Mouse (Mus musculus) A20 (cell line): ENCODE data around the gene Fam76a.

Experiments used
- DNase-seq: peaks from one replicate; pipeline ENCODE4 v3.0.0-alpha.2; 2011; ENCODE audit warnings: low read depth, low spot score

The Fam76a gene

DNA sequence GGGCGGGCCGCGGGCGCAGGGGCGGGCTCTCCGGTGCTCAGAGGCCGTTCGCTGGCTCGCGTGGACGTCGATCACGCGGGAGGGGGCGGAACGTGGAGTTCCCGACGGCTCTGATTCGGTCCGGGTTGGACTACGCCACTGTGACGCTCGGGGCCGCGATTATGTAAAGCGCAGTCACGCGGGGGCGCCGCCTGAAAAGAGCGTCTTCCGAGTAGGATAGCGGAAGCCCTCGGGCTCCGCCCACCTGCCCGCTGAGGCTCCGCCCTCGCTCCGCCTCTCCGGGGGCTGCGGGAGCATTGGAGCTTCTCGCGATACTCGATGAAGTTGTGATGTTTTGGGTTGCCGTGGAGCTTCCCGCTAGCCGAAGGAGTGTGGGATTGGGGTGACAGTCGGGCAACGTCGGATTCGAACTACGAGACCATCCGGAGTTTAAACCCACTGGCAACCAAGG lies at the start of gene Fam76a:
TSS of gene Fam76a (minus strand) at position 1 of the 451 bp plus-strand sequence.
- DNase-seq = peak; percentile 100

DNA sequence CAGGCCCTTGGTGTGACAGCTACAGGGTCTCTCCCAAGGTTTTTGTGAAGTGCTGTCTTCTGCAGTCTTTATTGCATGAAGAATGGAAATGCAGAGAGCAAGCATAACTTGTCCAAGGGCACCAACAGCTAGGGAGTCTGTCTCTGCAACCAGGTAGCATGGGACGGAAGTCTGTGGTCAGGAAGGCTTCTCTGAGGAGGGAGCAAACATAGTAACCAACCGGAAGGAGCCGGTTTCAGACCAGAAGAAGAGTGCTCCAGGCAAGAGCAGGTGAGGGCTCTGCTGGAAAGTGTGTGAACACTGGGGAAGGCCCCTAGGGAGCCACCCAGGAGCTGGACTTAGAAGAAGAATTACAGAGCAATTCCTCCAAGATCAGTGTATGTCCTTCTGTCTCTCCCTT lies 49.7 kb upstream of the Fam76a start:
- no peak for DNase-seq

DNA sequence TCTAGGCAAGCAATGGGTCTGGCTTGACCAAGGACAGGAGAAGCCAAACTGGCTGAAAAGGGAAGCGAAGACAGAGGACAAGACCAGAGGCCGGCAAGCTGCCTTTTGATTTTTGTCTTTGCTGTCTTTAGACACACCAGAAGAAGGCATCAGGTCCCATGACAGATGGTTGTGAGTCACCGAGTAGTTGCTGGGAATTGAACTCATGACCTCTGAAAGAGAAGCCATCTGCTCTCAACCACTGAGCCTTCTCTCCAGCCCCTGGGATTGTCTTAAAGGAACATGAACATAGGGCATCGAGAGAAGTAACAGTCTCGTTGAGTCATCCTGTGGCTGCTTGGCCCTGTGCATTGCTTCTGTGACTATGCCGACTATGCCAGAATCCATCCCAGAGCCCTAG lies 49.2 kb upstream of the Fam76a start:
- DNase-seq = no peak

DNA sequence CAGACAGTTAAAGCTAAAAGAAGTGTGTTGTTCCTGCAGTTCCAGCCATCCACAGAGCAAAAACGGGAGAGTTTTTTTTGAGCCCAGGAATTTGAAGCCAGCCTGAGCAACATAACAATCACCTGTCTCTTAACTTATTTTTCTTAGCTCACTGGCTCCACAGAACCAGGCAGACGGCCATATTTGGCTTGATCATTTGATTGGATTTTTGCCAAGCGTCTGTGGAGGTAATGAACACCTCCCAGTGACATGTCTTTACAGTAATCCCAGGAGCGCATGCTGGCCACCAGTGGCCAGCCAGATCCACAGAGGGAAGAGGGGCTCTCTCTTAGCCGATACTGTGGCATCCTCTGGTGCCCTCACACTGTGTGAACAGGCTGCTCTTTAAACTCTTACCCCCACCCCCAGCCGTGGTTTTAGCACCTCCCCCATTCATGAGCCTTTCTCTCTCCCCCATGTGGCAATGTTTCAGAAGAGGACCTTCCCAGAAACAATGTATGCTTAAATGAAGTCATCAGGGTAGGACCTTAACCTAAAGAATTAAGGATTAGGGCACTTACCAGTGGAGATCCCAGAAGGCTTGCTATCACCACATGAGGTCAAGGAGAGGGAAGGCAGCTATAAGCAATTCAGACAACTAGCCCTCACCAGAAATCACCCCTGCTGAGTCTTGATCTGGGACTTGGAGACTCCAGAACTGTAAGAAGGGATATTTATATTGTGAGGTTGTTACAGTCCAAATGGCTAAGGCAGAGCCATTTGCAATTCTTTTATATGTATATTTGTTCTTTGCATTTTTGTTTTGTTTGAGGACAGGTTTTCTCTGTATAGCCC lies 46.0 kb upstream of the Fam76a start:
- no peak for DNase-seq

DNA sequence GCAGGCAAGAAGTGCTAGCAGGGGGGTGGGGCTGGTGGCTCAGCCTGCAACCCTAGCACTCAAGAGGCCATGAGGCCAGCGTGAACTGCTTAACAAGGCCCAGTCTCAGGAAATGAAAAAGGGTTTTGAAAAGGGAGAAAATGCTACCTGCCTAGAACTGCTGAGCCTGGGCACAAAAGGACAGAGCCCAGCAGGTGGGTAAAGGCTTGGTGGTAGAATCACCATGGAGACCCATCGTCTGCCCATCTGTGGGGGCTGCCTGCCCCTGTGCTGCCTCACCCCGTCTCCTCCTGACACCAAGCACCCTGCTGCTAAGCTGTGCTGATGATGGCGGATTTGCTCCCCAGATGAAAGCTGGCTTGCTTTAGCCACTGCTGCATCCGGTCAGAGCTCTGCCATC lies 42.1 kb upstream of the Fam76a start:
- DNase-seq = no peak

DNA sequence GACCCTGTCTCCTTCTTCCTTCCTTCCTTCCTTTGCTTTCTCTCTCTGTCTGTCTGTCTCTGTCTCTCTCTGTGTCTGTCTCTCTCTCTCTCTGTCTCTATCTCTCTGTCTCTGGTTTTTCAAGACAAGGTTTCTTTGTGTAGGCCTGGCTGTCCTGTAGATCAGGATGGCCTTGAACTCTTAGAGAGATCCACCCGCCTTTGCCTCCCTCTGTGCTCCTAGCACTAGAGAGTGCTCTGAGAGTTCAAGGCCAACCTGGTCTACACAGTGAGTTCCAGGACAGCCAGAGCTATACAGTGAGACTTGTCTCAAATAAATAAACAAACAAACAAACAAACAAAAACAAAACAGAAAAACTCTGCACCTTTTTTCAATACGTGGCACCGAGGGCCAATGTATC lies 41.7 kb upstream of the Fam76a start:
- DNase-seq = no peak

DNA sequence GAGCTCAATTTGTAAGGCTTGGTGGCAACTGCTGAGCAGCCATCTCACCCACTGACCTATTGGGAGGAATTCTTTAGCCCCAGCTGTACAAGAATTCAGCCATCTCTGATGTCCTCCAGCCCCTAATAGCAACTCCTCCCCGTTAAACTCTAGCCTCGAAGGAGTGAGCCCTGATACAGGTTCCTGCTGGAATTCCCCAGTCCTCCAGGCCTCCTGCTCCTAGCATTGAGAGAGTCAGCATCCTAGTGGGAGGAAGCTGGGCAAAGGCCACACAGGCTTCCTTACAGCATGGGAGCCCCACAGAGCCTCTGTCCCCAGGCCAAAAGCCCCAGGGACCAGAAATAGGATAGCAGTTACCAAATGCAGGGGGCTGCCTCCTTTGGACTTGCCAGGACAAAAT lies 41.1 kb upstream of the Fam76a start:
- DNase-seq = no peak

DNA sequence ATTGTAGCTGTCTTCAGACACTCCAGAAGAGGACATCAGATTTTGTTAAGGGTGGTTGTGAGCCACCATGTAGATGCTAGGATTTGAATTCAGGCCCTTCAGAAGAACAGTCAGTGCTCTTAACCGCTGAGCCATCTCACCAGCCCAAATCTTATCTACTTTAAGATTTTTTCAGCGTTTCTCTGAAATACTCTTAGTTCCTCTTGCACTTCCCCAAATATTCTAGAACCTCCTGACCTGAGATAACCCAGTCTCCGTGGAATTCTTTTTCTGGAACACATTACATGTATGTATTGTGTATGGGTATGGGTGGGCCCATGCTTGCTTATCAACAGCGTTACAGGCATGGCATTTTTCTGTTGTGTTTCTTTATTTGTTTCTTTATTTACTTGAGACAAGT lies 40.3 kb upstream of the Fam76a start:
- DNase-seq = no peak

DNA sequence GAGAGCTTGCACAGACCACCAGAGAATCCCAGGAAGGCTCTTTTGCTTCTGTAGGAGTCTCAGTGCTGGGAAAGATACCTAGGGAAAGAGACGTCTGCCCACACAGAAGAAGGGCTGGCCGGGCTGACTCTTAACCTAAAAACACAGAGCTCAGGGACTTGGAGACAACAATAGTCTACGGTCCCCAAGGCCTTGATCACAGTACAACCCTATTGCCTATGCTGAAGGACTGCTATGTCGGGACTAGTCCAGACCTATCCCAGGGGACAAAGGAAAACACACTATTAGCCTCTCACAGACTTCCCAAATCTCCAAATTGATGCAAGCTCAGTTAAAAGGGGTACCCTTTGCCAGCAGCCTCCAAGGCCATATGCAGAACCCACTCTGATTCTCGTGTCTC lies 39.5 kb upstream of the Fam76a start:
- no peak for DNase-seq

DNA sequence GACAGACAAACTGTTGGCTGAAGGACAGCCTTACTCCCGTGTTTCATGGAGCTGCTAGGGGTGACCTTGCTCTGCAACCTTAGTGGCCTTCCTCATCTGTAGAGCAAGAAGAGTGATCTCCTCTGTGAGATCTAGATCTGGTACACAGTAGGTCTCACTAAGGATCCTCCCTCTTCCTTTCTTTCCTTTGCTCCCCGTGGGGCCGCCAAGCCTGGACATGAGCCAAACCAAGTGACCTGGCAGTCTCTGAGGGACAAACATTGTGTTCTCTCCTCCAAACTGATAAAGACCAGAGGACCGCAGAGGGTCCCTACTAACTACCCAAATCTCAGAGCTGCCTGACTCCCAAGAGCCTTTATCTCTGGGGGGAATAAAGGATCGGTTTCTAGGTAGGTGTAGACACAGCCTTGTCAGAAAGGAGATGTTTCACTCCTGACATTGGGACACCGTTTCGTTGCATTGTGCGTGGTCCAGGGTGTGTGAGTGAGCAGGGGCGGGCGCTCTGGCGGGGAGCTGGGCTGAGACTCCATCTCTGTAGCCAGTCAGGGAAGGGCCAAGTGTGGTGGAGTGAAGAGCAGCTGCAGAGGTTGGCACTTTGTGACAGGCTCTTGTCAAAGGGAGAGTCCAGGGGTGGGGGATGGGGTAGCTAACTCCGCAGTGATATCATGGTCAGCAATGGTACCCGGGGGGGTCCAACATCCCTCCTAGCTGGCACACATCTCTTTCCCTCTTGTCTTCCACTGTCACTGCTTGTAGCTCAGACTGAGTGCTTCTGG lies 38.7 kb upstream of the Fam76a start:
- DNase-seq = no peak

DNA sequence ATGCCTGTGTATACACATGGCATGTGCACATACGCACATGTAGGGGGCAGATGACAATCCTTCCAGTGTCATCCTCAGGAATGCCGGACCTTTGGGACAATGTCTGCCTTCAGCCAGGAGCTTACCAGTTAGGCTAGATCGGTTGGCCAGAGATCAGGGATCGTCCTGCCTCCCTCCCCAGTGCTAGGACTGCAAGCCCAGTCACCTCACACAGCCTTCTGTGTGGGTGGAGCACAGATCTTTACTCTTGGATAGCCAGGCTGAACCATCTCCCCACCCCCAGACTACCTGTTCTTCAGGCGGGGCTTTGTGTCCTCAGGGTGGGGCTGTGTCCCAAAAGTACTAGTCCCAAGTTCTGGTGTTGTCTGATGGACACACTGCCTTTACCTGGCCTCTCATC lies 38.0 kb upstream of the Fam76a start:
- DNase-seq = no peak

DNA sequence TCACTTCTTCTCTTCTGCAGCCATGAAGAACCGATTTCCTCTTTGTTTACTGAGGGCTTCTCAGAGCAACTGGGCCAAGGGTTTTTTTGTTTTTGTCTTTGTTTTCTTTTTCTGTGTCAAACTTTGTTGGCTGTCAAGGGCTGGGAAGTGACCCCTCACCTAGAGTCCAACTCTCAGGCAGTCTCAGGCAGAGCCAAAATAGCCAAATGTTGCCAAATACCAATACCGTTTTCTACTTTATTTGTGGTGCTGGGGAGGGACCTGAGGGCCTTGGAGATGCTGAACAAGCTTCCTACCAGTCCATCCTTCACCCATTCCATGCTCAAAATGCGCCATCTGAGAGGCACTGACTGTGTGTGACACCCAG lies 37.3 kb upstream of the Fam76a start:
- DNase-seq = no peak

DNA sequence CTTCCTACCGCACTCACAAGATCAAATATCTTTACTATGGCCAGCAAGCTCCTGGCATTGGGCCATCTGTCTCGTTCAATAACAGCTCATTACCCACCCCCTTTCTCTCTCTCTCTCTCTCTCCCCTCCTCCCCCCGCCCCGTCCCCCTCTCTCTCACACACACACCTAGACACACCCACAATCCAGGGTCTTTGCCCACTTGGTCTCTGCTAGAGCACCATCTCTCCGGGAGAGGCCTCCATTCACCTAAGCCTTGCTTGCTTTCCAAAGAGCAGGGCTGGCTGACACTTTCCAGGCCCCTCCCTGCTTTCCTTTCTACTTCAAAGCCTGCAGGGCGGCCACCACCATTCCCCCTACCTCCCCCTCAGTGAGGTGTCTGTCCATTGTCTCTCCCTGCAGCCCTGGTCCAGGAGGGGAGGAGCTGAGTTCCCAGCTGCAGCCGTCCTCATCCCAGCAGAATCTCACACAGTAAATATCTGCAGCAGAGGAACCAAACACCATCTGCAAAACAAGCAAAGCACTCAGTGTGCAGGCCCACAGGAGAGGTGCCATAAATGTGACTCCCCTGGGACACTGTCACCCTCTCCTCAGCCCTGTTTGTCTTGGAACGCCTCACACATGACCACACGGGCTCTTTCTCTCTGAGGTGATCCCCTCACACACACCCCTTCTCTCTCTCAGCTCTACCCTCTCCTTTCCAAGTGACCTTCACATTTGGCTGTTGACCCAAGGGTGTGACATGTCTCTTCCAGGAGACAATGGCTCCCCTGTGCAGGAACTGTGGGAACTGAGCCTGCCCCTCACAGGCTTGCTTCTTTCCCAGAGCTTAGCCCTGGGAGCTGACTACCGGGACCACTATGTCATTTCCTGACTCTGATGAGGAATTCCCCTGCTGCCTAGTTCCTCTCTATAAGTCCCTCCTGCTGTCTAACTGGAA lies 36.7 kb upstream of the Fam76a start:
- peak; percentile 66 for DNase-seq

DNA sequence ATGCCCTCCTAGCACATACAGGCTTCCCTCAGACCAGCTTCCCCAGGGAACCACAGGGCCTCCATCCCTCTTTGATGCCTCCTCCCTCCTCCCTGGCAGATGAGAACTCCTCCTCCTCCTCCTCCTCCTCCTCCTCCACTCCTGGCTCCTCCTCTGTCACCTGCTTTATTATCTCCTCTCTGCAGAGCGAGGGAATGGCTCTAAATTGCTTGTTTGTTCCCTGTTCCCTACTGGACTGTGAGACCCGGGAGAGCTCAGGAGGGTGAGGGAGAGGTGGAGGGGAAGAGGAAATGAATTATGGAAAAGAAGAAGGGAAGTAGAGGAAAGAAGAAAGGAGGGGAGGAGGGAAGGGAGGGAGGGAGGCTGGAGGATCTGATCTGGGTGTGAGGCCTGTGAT lies 33.0 kb upstream of the Fam76a start:
- no peak for DNase-seq

DNA sequence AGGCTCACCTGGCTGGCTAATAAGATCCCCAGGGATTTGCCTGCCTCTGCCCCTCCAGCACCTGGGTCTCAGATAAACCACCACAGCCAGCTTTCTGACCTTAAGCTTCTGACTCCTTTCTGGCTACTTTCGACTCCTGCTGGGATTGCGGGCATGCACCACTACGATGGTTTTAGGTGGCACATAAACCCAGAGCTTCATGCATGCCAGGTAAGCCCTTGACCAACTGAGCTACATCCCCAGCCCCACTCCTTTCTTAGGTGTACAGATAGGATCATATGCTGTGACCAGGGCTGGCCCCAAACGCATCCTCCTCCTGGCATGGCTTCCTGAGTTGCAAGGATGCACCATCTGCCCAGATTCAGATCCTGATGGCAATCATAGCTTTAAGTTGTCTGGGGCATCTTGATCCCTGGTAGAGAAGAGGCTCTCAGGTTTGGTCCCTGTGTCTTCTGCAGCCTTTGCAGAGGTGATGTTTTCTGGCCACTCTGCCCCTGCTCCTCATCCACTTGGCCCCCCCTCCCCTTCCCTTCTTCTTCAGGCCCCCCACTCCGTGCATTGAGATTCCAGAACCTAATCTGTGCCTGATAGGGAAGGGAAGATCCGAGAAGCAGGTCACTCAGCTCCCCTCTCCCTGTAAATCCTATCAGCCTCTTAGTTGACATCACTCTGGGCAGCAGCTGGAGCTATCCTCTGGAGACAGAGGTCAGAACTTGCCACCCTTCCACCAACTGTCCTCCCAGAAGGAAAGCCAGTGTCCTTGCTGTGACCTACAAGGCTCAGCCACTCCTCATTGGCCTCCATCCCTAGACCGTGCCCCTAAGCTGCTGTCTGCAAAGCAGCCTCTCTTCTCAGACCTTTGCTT lies 32.4 kb upstream of the Fam76a start:
- no peak for DNase-seq

DNA sequence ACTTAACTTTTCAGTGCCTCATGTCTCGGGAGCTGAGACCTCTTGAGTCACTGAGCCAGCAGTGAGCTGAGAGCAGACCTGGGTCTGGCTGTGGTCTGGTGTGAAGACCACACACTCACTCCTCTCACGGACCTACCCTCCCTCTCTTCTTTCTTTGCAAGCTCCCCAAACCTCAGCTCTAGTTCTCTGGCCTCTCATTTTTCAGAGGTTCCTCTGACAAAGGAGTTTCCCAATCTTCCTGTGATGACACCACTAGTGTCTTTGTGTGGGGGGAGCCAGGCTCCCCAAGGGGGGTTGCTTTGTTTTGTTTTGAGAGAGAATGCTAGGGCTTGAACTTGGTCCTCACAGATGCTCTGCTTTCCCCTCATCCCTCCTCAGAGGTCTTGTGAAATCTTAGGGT lies 28.6 kb upstream of the Fam76a start:
- DNase-seq = no peak

DNA sequence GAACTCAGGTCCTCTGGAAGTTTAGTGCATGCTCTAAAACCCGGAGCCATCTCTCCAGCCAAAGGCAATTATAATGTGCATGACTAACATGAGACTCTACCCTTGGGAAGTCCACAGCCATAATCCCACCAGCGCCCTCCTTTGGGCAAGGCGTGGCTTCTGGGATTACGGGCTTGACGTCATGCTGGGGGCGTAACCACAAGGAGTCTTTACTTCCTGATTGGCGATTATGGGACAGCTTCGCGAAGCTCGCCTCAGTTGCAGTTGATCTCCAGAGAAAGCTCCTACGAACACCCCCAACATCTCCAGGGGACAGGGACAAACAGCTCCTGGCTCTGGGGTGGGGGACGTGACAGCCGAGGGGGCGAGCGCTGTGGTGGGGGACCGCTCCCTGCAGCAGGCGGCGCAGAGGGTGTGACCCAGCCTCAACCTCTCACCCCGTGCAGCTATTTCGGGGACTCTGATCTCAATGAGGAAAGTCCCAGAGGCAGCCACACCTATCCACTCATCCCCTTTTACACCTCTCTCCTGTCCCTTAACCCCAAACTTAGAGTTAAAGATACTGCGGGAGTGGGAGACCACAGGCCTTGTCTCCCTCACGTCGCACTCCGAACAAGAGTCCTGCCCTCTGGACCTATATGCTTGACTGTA lies 27.6 kb upstream of the Fam76a start:
- no peak for DNase-seq

DNA sequence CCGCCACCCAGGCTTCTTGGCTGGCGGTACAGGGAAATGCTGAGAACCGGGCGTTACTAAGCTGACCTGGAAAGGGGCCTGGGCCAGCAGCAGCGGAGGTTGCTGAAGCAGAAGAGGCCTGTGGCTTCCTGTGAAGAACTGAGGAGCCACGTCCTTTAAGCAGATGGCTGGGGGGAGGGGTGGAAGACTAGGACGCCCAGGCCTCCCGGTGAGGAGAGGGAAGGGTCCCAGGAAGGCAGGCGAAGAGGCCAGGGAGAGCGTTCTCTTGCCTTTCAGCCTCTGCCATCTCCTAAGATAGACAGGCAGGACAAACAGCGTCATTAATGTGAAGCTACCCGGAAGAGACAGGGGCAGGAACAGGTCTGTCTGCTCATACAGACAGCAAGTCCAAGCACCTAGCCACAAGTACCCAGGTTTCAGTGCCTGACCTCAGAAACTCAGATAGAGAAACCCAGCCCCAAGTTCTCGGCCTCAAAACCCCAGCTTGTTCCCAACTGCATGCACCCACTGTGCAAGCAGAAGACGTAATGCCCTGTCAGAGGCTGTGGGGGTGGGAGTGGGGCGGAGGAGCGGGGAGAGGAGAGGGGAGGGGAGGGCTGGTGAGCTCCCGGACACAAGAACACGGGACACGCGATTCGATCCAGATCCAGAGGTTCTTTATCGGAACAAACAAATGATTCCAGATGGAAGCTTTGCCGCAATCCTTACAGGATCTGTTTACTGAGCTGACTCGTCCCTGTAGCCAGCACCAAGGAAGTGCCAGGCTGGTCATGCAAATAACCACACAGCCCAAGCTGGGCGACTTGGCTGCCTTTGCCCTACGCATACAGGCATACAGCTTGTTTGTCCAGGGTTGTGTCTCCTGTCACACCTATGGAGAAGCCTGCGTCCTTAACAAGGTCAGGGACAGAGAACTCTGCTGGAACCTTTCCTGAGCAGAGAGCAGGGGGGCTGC lies 24.0 kb upstream of the Fam76a start:
- peak; percentile 76 for DNase-seq
